Mouse (Mus musculus): ENCODE results near the gene Srsf2.
A peak's percentile ranks its signal among the peaks of the same experiment; 100 is the strongest.

The Srsf2 gene

GRCm38 (mm10) chr11:116807938-116808606 lies 44.8 kb downstream of the Srsf2 start:
- peak; percentile 93 for DNase-seq

- no peak for DNase-seq
These were observed 45.4 kb downstream of the Srsf2 start for GRCm38 (mm10) chr11:116807526-116807925.

- peak; percentile 32 for DNase-seq
These were observed 45.8 kb downstream of the Srsf2 start for GRCm38 (mm10) chr11:116807116-116807515.

- DNase-seq = peak; percentile 38
These were observed 46.5 kb downstream of the Srsf2 start for GRCm38 (mm10) chr11:116806136-116807071.

GRCm38 (mm10) chr11:116802709-116803108 lies 50.2 kb downstream of the Srsf2 start:
- DNase-seq = no peak

GRCm38 (mm10) chr11:116801106-116801505 lies 51.8 kb downstream of the Srsf2 start:
- DNase-seq = peak; percentile 39

Measured in kidney, postnatal 10 days (tissue).